Mouse (Mus musculus) MEL (cell line): ENCODE measurements around the gene Ralb. TPM values are rescaled to one million over a fixed set of nuclear protein-coding genes. Genes with fewer than 3 reads are reported as not detected.

Experiments used
- DNase-seq: peaks from one replicate; pipeline ENCODE4 v3.0.0; 2011; ENCODE audit warnings: low read depth, low spot score
- H3K27ac ChIP-seq: 2 replicates; pipeline ENCODE4 v1.5.1; 2012; ENCODE audit warnings: low read depth, mild to moderate bottlenecking, control low read depth, low read length, moderate library complexity; ENCODE audit not compliant: control insufficient read depth
- H3K27me3 ChIP-seq, 2 experiments: fragments of 150-350 bp in 1 of 2; sonication (generic) in 1 of 2; 2 replicates each; pipeline ENCODE4 v1.6.1; 2012; ENCODE audit warnings: low read length in 2 of 2, mild to moderate bottlenecking in 2 of 2, improper control_type of control experiment in 1 of 2, moderate library complexity in 1 of 2; ENCODE audit not compliant: insufficient read depth in 2 of 2, control insufficient read depth in 1 of 2
- H3K36me3 ChIP-seq, 2 experiments: 2 replicates each; pipeline ENCODE4 v1.6.1; 2012 to 2014; ENCODE audit warnings: low read length in 2 of 2, improper control_type of control experiment in 1 of 2, inconsistent platforms in 1 of 2, mild to moderate bottlenecking in 1 of 2; ENCODE audit not compliant: insufficient read depth in 2 of 2, control insufficient read depth in 1 of 2
- H3K4me1 ChIP-seq, 2 experiments: fragments of 150-350 bp in 1 of 2; sonication (generic) in 1 of 2; 2 replicates each; pipeline ENCODE4 v1.6.1; 2012; ENCODE audit warnings: low read length in 2 of 2, improper control_type of control experiment in 1 of 2, mild to moderate bottlenecking in 1 of 2; ENCODE audit not compliant: insufficient read depth in 2 of 2, control insufficient read depth in 1 of 2
- H3K4me3 ChIP-seq, 2 experiments: fragments of 150-350 bp in 1 of 2; sonication (generic) in 1 of 2; 2 replicates each; pipeline ENCODE4 v1.5.1; 2012; ENCODE audit warnings: low read depth in 2 of 2, low read length in 2 of 2, mild to moderate bottlenecking in 2 of 2, moderate library complexity in 2 of 2, control low read depth in 1 of 2, improper control_type of control experiment in 1 of 2; ENCODE audit not compliant: control insufficient read depth in 1 of 2, insufficient read depth in 1 of 2
- H3K79me2 ChIP-seq: 2 replicates; pipeline ENCODE4 v1.6.1; 2012; ENCODE audit warnings: mild to moderate bottlenecking, low read length, moderate library complexity; ENCODE audit not compliant: control insufficient read depth, poor library complexity, insufficient read depth
- H3K9ac ChIP-seq: 2 replicates; pipeline ENCODE4 v1.6.1; 2012; ENCODE audit warnings: low read depth, mild to moderate bottlenecking, control low read depth, low read length, moderate library complexity; ENCODE audit not compliant: control insufficient read depth, poor library complexity, severe bottlenecking
- H3K9me3 ChIP-seq: fragments of 150-350 bp; sonication (generic); replicated peaks from 2 replicates; pipeline ENCODE4 v1.6.1; 2012; ENCODE audit warnings: mild to moderate bottlenecking, low read length, improper control_type of control experiment, moderate library complexity; ENCODE audit not compliant: insufficient read depth
- CHD2 ChIP-seq: IDR thresholded peaks from 2 replicates; pipeline ENCODE4 v1.6.1; 2011; ENCODE audit warnings: low read length, improper control_type of control experiment
- E2F4 ChIP-seq: IDR thresholded peaks from 2 replicates; pipeline ENCODE4 v1.6.1; 2011; ENCODE audit warnings: low read depth, low read length, improper control_type of control experiment, borderline replicate concordance
- EP300 ChIP-seq, 2 experiments: IDR thresholded peaks; 2 replicates each; pipeline ENCODE4 v1.6.1; 2011; ENCODE audit warnings: improper control_type of control experiment in 2 of 2, low read length in 2 of 2, low read depth in 1 of 2, mild to moderate bottlenecking in 1 of 2
- ETS1 ChIP-seq: IDR thresholded peaks from 2 replicates; pipeline ENCODE4 v1.6.1; 2012; ENCODE audit warnings: low read depth, mild to moderate bottlenecking, inconsistent platforms, low read length, improper control_type of control experiment, moderate library complexity
- GABPA ChIP-seq: IDR thresholded peaks from 2 replicates; pipeline ENCODE4 v1.6.1; 2012; ENCODE audit warnings: low read depth, mild to moderate bottlenecking, inconsistent platforms, low read length, improper control_type of control experiment, moderate library complexity
- GATA1 ChIP-seq: IDR thresholded peaks from 2 replicates; pipeline ENCODE4 v1.6.1; 2011; ENCODE audit warnings: low read depth, low read length, improper control_type of control experiment
- HCFC1 ChIP-seq: IDR thresholded peaks from 2 replicates; pipeline ENCODE4 v1.6.1; 2012; ENCODE audit warnings: low read depth, mild to moderate bottlenecking, inconsistent platforms, low read length, improper control_type of control experiment, moderate library complexity
- KAT2A ChIP-seq: conservative IDR thresholded peaks from 2 replicates; pipeline ENCODE4 v1.6.1; 2012; ENCODE audit warnings: low read depth, low read length, improper control_type of control experiment, inconsistent platforms
- MAFK ChIP-seq: IDR thresholded peaks from 2 replicates; pipeline ENCODE4 v1.6.1; 2011; ENCODE audit warnings: low read depth, mild to moderate bottlenecking, low read length, improper control_type of control experiment, borderline replicate concordance
- MAZ ChIP-seq: IDR thresholded peaks from 2 replicates; pipeline ENCODE4 v1.6.1; 2012; ENCODE audit warnings: low read depth, mild to moderate bottlenecking, inconsistent platforms, low read length, improper control_type of control experiment
- MEF2A ChIP-seq: IDR thresholded peaks from 2 replicates; pipeline ENCODE4 v1.6.1; 2014; ENCODE audit warnings: low read depth, mild to moderate bottlenecking, inconsistent platforms, low read length, improper control_type of control experiment; ENCODE audit not compliant: poor library complexity, insufficient replicate concordance, severe bottlenecking; ENCODE audit errors: extremely low read depth
- MXI1 ChIP-seq: IDR thresholded peaks from 2 replicates; pipeline ENCODE4 v1.6.1; 2011; ENCODE audit warnings: mild to moderate bottlenecking, low read depth, low read length, improper control_type of control experiment
- MYB ChIP-seq: IDR thresholded peaks from 2 replicates; pipeline ENCODE4 v1.6.1; 2011; ENCODE audit warnings: mild to moderate bottlenecking, low read depth, low read length, improper control_type of control experiment
- MYC ChIP-seq: IDR thresholded peaks from 2 replicates; pipeline ENCODE4 v1.6.1; 2011; ENCODE audit warnings: low read depth, mild to moderate bottlenecking, low read length, improper control_type of control experiment, moderate library complexity
- POLR2A ChIP-seq, 2 experiments: IDR thresholded peaks; 2 replicates each; pipeline ENCODE4 v1.6.1; 2011 to 2012; ENCODE audit warnings: low read length in 2 of 2, mild to moderate bottlenecking in 2 of 2, control low read depth in 1 of 2, improper control_type of control experiment in 1 of 2, low read depth in 1 of 2, moderate library complexity in 1 of 2; ENCODE audit not compliant: control insufficient read depth in 1 of 2, insufficient read depth in 1 of 2, poor library complexity in 1 of 2
- POLR2AphosphoS2 ChIP-seq: IDR thresholded peaks from 2 replicates; pipeline ENCODE4 v1.6.1; 2011; ENCODE audit warnings: low read length, improper control_type of control experiment
- RCOR1 ChIP-seq: IDR thresholded peaks from 2 replicates; pipeline ENCODE4 v1.6.1; 2012; ENCODE audit warnings: low read depth, mild to moderate bottlenecking, inconsistent platforms, low read length, improper control_type of control experiment
- TAL1 ChIP-seq: IDR thresholded peaks from 2 replicates; pipeline ENCODE4 v1.6.1; 2012; ENCODE audit warnings: mild to moderate bottlenecking, inconsistent platforms, low read length, moderate library complexity, mixed read lengths
- TBP ChIP-seq: IDR thresholded peaks from 2 replicates; pipeline ENCODE4 v1.8.0; 2011; ENCODE audit warnings: low read depth, low read length, improper control_type of control experiment
- TCF12 ChIP-seq: IDR thresholded peaks from 2 replicates; pipeline ENCODE4 v1.6.1; 2014; ENCODE audit warnings: low read depth, mild to moderate bottlenecking, inconsistent platforms, low read length, improper control_type of control experiment, moderate library complexity
- UBTF ChIP-seq: IDR thresholded peaks from 2 replicates; pipeline ENCODE4 v1.6.1; 2012; ENCODE audit warnings: low read depth, mild to moderate bottlenecking, inconsistent platforms, low read length, improper control_type of control experiment, moderate library complexity, borderline replicate concordance; ENCODE audit not compliant: insufficient read depth
- ZC3H11A ChIP-seq: IDR thresholded peaks from 2 replicates; pipeline ENCODE4 v1.6.1; 2012; ENCODE audit warnings: low read depth, mild to moderate bottlenecking, inconsistent platforms, low read length, improper control_type of control experiment
- ZMIZ1 ChIP-seq: IDR thresholded peaks from 2 replicates; pipeline ENCODE4 v1.6.1; 2012; ENCODE audit warnings: low read depth, mild to moderate bottlenecking, inconsistent platforms, low read length, improper control_type of control experiment, moderate library complexity
- polyA plus RNA-seq, 2 experiments: library from polyadenylated mRNA; stranded (reverse) in 1 of 2; unstranded in 1 of 2; fragments of >175 nt in 1 of 2; fragments of >200 nt in 1 of 2; gene quantifications; 2 replicates each; pipeline versions ENCODE4 v1.2.1 to v1.2.4; 2012; ENCODE audit warnings: low replicate concordance in 2 of 2, low read depth in 1 of 2; ENCODE audit not compliant: insufficient read length in 2 of 2, insufficient read depth in 1 of 2, missing spikeins in 1 of 2
- total RNA-seq: library from RNA; depleted of rRNA; stranded (reverse); fragments of 300-350 nt; gene quantifications from 2 replicates; pipeline ENCODE4 v1.2.3, GENCODE M21; 2012

Gene Ralb
- total and polyA plus RNA-seq, 3 experiments = 28.0 to 45.1 TPM; not detected in 1

GRCm38 (mm10) chr1:119537651-119538050, 33.1 kb upstream of the Ralb start:
- no peak overlapping the region for H3K9ac ChIP-seq
- no peak for DNase-seq
- no peak overlapping the region for H3K4me3 ChIP-seq
- H3K27me3 ChIP-seq = no peaks in the 10 kb centered on the region
- H3K9me3 ChIP-seq = no peaks in the 10 kb centered on the region
- no peak for TF ChIP-seq CHD2
- no peak for TF ChIP-seq HCFC1
- no peak for TF ChIP-seq POLR2A (IDR thresholded peaks at IDR 0.05; ENCODE audit: control insufficient read depth in 1 of 2, insufficient read depth in 1 of 2, low read depth in 1 of 2, low read length in 2 of 2, poor library complexity in 1 of 2)
- no peak for TF ChIP-seq MXI1
- no peak for TF ChIP-seq ZC3H11A
- TF ChIP-seq MYC = no peak
- TF ChIP-seq ZMIZ1 = no peak
- no peak for TF ChIP-seq POLR2AphosphoS2
- TF ChIP-seq MYB = no peak
- no peak for TF ChIP-seq ETS1
- no peak for TF ChIP-seq MEF2A
- TF ChIP-seq E2F4 = no peak
- TF ChIP-seq TAL1 = no peak
- TF ChIP-seq KAT2A = no peak
- no peak for TF ChIP-seq TBP
- no peak for TF ChIP-seq GABPA
- H3K4me1 ChIP-seq = no peaks in the 10 kb centered on the region
- H3K36me3 ChIP-seq = no peaks in the 10 kb centered on the region
- no peaks in the 10 kb centered on the region for H3K79me2 ChIP-seq
- no peak overlapping the region for H3K27ac ChIP-seq

- no peak for DNase-seq
- no peaks in the 10 kb centered on the region for H3K4me1 ChIP-seq
- H3K27me3 ChIP-seq = no peaks in the 10 kb centered on the region
- H3K9me3 ChIP-seq = no peaks in the 10 kb centered on the region
- no peaks in the 10 kb centered on the region for H3K79me2 ChIP-seq
- TF ChIP-seq RCOR1 (no peak), TCF12 (no peak), MAZ (no peak), EP300 (IDR thresholded peaks at IDR 0.05; ENCODE audit: low read depth in 1 of 2, low read length in 2 of 2) (no peak), MAFK (no peak), GATA1 (no peak), UBTF (no peak)
- TF ChIP-seq, all 39 proteins: peak for 0
- Histone ChIP-seq H3K4me3 (no peak overlapping the region), H3K36me3 (no peaks in the 10 kb centered on the region), H3K27ac (no peak overlapping the region), H3K9ac (no peak overlapping the region)
Observed at GRCm38 (mm10) chr1:119536122-119536521, 31.5 kb upstream of the Ralb start.
